Mouse (Mus musculus): ENCODE results near the gene Glb1. TPM values are rescaled to one million over a fixed set of nuclear protein-coding genes. Genes with fewer than 3 reads are reported as not detected.

Glb1 gene
- polyA plus RNA-seq, 1 experiment from 2014 or later: 23.4 TPM

Other genes with a start within 250 kb of the Glb1 start
- not detected in 2 replicates for gene Bcl2a1c, start 70.9 kb upstream of the Glb1 start, polyA plus RNA-seq (2015; fragmentation: Nextera tagmentation; extraction: Ambion mirVana)
- 19.9 and 22.8 TPM in 2 replicates for gene Crtap, start 10.4 kb upstream of the Glb1 start, polyA plus RNA-seq (2015; fragmentation: Nextera tagmentation; extraction: Ambion mirVana)
- 7.0 and 9.2 TPM in 2 replicates for gene Tmppe, start within 50 bp of the Glb1 start, polyA plus RNA-seq (2015; fragmentation: Nextera tagmentation; extraction: Ambion mirVana)
- not detected in 2 replicates for gene Ccr4, start 103.8 kb downstream of the Glb1 start, polyA plus RNA-seq (2015; fragmentation: Nextera tagmentation; extraction: Ambion mirVana)
- not detected in 2 replicates for gene C130032M10Rik, start 114.6 kb downstream of the Glb1 start, polyA plus RNA-seq (2015; fragmentation: Nextera tagmentation; extraction: Ambion mirVana)
- 0.12 and 0.13 TPM in 2 replicates for gene Trim71, start 163.3 kb downstream of the Glb1 start, polyA plus RNA-seq (2015; fragmentation: Nextera tagmentation; extraction: Ambion mirVana)
- 61.2 and 64.0 TPM in 2 replicates for gene Cnot10, start 239.1 kb downstream of the Glb1 start, polyA plus RNA-seq (2015; fragmentation: Nextera tagmentation; extraction: Ambion mirVana)